Mouse (Mus musculus): Measurements from ENCODE around the gene Ptma.

GRCm38 (mm10) chr1:86551299-86551698 lies 24.8 kb downstream of the Ptma start:
- TF ChIP-seq POLR2A (IDR thresholded peaks at IDR 0.05; ENCODE audit: insufficient read length, low read depth): no peak
- TF ChIP-seq POLR2AphosphoS2 (IDR thresholded peaks at IDR 0.05; ENCODE audit: insufficient read length, low read depth): no peak
- TF ChIP-seq MAX (IDR thresholded peaks at IDR 0.05; ENCODE audit: low read depth): no peak
- TF ChIP-seq TCF3 (IDR thresholded peaks at IDR 0.05; ENCODE audit: insufficient read length, low read depth): no peak
- no peak for TF ChIP-seq USF1 (IDR thresholded peaks at IDR 0.05; ENCODE audit: low read depth)
- TF ChIP-seq CEBPB (IDR thresholded peaks at IDR 0.05; ENCODE audit: insufficient read depth, poor library complexity, severe bottlenecking): no peak
- no peak for TF ChIP-seq TCF12 (IDR thresholded peaks at IDR 0.05; ENCODE audit: insufficient read depth, poor library complexity, severe bottlenecking)
- no peak for TF ChIP-seq E2F4 (IDR thresholded peaks at IDR 0.05; ENCODE audit: insufficient read depth)
- TF ChIP-seq MYOG (IDR thresholded peaks at IDR 0.05; ENCODE audit: control insufficient read depth in 1 of 3, insufficient read depth in 1 of 3, insufficient read length in 2 of 3, low read depth in 2 of 3): no peak
- TF ChIP-seq MYOD1 (IDR thresholded peaks at IDR 0.05; ENCODE audit: control insufficient read depth in 1 of 3, insufficient read length in 2 of 3, low read depth in 2 of 3): no peak
